Mouse (Mus musculus) lung, postnatal 4 days (tissue): Measurements from ENCODE around the gene Ank3.

ENCODE experiments used
- DNase-seq, 2 experiments: peaks; one replicate each; pipeline ENCODE4 v3.0.0; 2021

Gene Ank3

DNA sequence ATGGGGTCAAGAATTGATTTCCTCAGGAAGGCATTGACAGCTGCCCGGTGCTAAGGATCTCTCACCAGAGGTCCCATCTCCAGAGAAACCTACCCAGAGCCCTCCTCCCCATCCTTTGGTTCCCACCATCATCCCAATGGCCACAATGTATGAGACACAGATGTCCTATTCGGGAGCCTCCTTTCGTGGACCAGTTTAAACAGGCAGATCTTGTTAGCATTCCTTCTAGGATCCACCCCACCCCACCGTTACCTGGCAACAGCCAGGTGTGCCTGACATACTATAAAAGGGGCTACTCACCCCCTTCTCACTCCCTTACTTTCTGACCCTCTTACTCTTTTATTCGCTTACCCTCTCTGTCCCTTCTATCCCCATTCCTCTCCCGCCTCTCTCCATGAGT lies 176.9 kb downstream of the Ank3 start:
- no peak for DNase-seq

DNA sequence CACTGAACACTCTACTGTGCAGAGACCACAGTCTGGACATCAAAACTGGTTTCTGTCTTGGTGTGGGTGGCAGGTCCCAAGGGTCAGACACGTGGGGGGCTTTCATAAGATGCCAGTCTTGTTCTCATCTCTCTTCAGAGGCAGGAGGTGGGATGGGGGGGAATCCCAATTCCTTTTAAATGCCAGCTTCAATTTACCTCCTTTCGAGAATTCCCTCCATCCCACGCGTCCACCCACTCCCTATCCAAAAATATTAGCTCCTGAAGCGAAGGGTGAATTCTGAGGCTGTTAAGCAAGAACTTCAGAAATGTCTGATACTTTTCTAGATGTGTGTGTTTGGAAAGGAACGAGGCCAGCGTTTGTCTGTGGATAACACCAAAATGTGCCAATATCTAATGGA lies 177.7 kb downstream of the Ank3 start:
- DNase-seq, result no peak

- DNase-seq, result no peak
These were observed 178.6 kb downstream of the Ank3 start for GRCm38 (mm10) chr10:69577061-69577728.

- no peak for DNase-seq
These were observed 179.1 kb downstream of the Ank3 start for GRCm38 (mm10) chr10:69577729-69578061.

- DNase-seq, result no peak
These were observed 181.0 kb downstream of the Ank3 start for GRCm38 (mm10) chr10:69579585-69579984.

GRCm38 (mm10) chr10:69581525-69581924 lies 183.0 kb downstream of the Ank3 start:
- no peak for DNase-seq

DNA sequence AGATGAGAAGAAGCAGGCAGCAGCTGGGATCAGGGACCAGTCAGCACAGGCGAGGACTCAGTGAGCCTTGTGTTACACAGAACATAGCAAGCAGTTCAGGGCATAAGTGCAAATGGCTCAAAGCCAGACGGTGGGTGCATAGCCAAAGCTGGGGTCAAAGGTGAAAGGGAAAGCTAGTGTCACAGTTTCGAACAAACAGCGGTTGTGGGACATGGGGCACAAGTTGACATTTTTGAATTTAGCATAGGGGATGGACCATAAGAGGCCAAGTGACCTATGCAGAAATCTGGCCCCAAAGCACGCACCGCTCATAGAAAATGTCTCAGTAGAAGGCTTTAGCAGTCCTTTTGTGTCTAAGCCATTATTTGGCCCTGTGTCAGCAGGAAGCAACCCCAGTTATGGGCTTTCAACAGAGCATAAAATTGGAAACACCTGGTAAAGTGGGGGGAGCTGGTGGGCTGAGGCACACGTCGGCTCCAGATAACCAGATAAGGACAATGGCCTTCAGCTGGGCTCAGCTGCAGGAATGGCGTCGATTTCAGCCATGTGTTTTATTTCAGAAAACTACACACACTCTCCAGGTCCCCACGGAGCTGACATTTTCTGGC lies 185.4 kb downstream of the Ank3 start:
- peak; percentile 19 to 47 for DNase-seq

DNA sequence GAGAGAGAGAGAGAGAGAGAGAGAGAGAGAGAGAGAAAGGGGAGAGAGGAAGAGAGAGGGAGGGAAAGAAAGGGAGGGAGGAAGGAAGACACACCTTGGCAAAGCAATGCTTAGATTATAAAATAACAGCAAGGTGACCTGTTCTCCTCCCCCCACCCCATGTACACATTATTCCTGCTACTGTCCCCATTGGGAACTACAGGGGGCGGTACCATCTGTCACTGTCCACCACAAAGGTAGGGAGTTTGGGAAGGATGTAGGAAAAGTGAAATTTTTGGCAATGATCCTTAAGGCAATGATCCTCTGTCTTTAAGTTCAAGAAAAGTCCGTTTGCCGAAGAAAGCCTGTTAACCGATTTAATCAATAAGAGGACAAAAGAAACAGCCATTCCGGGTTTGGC lies 186.0 kb downstream of the Ank3 start:
- DNase-seq, result no peak

GRCm38 (mm10) chr10:69585271-69585670 lies 186.7 kb downstream of the Ank3 start:
- no peak for DNase-seq

GRCm38 (mm10) chr10:69594186-69595131 lies 195.9 kb downstream of the Ank3 start:
- DNase-seq, result peak; percentile 65 to 70

DNA sequence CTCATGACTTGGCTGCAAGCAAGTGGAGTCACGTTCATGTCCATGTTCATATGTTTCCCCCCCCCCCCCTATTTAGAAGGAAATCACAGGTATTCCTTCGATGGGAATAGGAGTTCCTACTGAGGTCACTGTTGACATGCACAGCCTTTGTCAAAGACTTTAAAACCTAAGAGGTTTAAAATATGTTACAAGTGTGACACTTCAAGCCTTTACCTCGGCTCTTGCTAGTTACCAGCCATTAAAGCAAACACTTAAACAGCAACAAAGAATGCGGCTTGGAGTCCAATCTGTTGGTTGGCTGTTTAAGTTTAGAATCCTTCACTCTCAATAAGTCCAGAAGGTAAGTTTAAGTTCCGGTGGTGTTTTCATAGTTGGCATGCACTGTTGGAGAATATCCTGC lies 196.9 kb downstream of the Ank3 start:
- no peak for DNase-seq

GRCm38 (mm10) chr10:69601471-69601870 lies 202.9 kb downstream of the Ank3 start:
- no peak for DNase-seq

GRCm38 (mm10) chr10:69602711-69603110 lies 204.1 kb downstream of the Ank3 start:
- DNase-seq, result no peak

GRCm38 (mm10) chr10:69604609-69605008 lies 206.0 kb downstream of the Ank3 start:
- DNase-seq, result no peak

DNA sequence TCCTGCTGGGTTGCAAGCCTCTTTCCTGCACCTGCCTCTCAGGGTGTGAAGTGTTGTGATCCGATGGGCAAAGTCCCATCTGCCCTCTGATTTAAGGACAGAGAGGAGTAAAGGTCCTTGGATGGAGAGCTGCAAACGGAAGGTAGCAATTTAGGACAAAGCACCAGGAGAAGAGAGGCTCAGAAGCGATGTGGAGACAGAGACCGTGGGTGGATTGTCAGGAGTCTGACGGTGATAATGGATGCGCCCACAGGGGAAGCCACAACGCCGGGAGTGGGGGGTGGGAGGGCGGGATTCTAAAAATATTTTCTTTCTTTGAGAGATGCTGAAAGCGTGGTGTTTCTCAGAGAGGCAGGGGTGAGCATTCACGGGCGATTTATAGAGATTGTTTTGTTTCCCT lies 206.6 kb downstream of the Ank3 start:
- no peak for DNase-seq

- no peak for DNase-seq
These were observed 209.1 kb downstream of the Ank3 start for GRCm38 (mm10) chr10:69607611-69608119.

GRCm38 (mm10) chr10:69611314-69611713 lies 212.7 kb downstream of the Ank3 start:
- no peak for DNase-seq

GRCm38 (mm10) chr10:69611839-69612340 lies 213.3 kb downstream of the Ank3 start:
- peak; percentile 54 to 56 for DNase-seq

- DNase-seq, result no peak
These were observed 218.4 kb downstream of the Ank3 start for GRCm38 (mm10) chr10:69616953-69617352.

- DNase-seq, result no peak
These were observed 219.1 kb downstream of the Ank3 start for GRCm38 (mm10) chr10:69617537-69618112.

DNA sequence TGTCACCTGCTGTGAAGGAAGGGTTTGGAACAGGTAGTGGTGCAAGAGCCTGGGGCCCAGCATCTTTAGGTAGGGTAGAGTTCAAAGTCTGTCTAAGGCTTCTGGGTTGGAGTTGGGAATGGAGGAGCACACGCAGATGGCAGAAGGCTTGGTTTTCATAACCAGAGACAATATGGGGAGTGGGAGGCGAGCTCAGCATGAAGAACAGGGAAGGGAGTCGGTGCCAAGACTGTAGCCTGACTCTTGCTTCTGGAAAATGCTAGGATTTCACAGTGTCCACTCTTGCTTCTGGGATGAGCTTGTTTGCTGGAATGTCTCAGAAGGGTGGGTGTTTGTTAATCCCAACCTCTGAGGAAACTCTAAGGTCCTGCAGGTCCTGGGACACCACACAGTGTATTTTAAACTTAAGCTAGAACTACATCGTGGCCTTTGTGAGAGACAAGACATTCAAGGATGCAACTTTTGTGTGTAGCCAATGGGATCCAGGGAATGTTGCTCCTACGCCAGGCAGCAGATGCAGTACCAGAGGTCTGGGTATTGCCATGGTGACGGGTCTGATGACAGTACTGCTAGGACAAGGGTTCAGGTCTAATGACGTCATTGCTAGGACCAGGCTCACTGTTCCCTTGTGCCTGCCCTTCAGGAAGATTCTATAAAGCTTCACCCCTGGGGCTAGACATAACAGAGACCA lies 222.3 kb downstream of the Ank3 start:
- DNase-seq, result no peak

- no peak for DNase-seq
These were observed 229.2 kb downstream of the Ank3 start for GRCm38 (mm10) chr10:69627767-69628166.
